Mouse (Mus musculus) thymus, adult 2 months (tissue): ENCODE results near the gene Sh2b3.

Experiments used
- CTCF ChIP-seq: fragments of 200-500 bp; IDR thresholded peaks from 2 replicates; pipeline ENCODE4 v1.5.1; 2012; ENCODE audit warnings: mild to moderate bottlenecking, control low read depth, low read length, moderate library complexity, borderline replicate concordance; ENCODE audit not compliant: control insufficient read depth, poor library complexity, insufficient read depth; ENCODE audit errors: extremely low read depth
- POLR2A ChIP-seq: fragments of 200-500 bp; IDR thresholded peaks from 2 replicates; pipeline ENCODE4 v1.6.1; 2012; ENCODE audit warnings: mild to moderate bottlenecking, low read length, control low read depth, moderate library complexity; ENCODE audit not compliant: control insufficient read depth, poor library complexity, insufficient read depth; ENCODE audit errors: extremely low read depth

GRCm38 (mm10) chr5:121856740-121857139 is 19.3 kb upstream of the Sh2b3 start:
- TF ChIP-seq CTCF (no peak), POLR2A (no peak)
